Mouse (Mus musculus) small intestine, adult 2 months (tissue): Measurements from ENCODE around the gene Pak4. TPM values are rescaled to one million over a fixed set of nuclear protein-coding genes. Genes with fewer than 3 reads are reported as not detected.
A peak's percentile ranks its signal among the peaks of the same experiment; 100 is the strongest.
"Not testable (repeated sequence)": the region's sequence is repeated elsewhere in the genome, so short reads cannot be mapped to it uniquely, and the experiment has no call there.

Source experiments
- H3K27ac ChIP-seq: fragments of 200-500 bp; 2 replicates; pipeline ENCODE4 v1.5.1; 2012; ENCODE audit warnings: low read depth, low read length, control low read depth, inconsistent platforms; ENCODE audit not compliant: insufficient read depth
- H3K27me3 ChIP-seq: fragments of 200-500 bp; 2 replicates; pipeline ENCODE4 v1.6.1; 2012; ENCODE audit warnings: mild to moderate bottlenecking, moderate library complexity, low read length, inconsistent platforms; ENCODE audit not compliant: control insufficient read depth, insufficient read depth
- H3K36me3 ChIP-seq: fragments of 200-500 bp; 2 replicates; pipeline ENCODE4 v1.6.1; 2012; ENCODE audit warnings: mild to moderate bottlenecking, low read length, control low read depth, inconsistent platforms; ENCODE audit not compliant: control insufficient read depth, insufficient read depth
- H3K4me1 ChIP-seq: fragments of 200-500 bp; 2 replicates; pipeline ENCODE4 v1.6.1; 2012; ENCODE audit warnings: low read length, inconsistent platforms, mixed read lengths; ENCODE audit not compliant: control insufficient read depth, insufficient read depth, insufficient read length
- H3K4me3 ChIP-seq: fragments of 200-500 bp; 2 replicates; pipeline ENCODE4 v1.5.1; 2012; ENCODE audit warnings: low read depth, mild to moderate bottlenecking, control low read depth, inconsistent platforms, low read length, moderate library complexity
- CTCF ChIP-seq: fragments of 200-500 bp; IDR thresholded peaks from 2 replicates; pipeline ENCODE4 v1.5.1; 2012; ENCODE audit warnings: low read depth, mild to moderate bottlenecking, control low read depth, inconsistent platforms, low read length, moderate library complexity, mixed read lengths; ENCODE audit not compliant: insufficient replicate concordance, insufficient read length; ENCODE audit errors: extremely low read depth
- POLR2A ChIP-seq: fragments of 200-500 bp; IDR thresholded peaks from 2 replicates; pipeline ENCODE4 v1.6.1; 2012; ENCODE audit warnings: low read depth, mild to moderate bottlenecking, control low read depth, inconsistent platforms, low read length, moderate library complexity
- WGBS: fragments of 180-500 bp; shearing (Covaris S2); methylation state at CpG from one replicate; pipeline ENCODE4 v1.1.7; 2018; 5-methylcytosine and 5-hydroxymethylcytosine counted together
- polyA plus RNA-seq: library from polyadenylated mRNA; depleted of rRNA; stranded (reverse); fragments of >200 nt; gene quantifications from 2 replicates; pipeline ENCODE4 v1.2.3, GENCODE M21; 2012

The Pak4 gene
- polyA plus RNA-seq, 1 experiment: 112 TPM

DNA sequence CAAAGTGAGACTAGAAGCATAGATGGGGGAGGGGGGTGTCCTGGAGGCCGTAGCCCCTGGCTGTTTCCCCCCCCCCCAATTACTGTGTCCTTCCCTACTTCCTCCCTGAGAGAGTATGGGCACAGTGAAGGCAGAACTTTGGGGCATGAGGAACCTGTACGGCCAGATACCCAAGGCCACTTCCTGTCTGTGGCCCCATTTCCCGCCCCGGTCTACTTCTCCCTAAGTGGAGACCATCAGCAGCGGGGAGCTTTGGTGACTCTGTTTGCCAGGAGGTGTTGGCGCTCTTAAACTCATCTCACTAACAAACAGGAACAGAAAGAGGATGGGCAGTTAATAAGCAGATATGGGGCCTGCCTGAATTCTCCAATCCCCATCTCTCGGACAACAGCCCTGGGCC lies 50.4 kb downstream of the Pak4 start:
- TF ChIP-seq CTCF (no peak), POLR2A (no peak)

DNA sequence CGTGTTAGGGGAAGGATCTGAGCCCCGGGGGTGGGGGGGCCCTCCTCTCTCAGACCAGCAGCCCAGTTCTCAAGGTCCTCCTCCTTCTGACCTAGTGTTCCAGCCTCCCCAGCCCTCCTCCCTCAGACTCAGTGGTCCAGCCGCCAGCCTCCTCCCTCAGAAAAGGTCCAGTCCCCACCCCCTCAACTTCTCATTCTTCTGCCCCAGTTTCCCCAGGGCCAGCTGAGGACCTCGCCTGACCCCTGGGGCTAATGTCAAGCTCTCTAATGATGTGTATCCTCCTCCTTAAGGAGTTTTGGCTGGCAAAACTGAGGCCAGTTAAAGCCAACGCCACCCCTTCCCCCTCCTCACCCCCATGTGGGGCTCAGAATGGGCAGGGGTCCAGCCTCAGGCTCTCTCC lies 50.8 kb downstream of the Pak4 start, which contains the start of gene Nccrp1:
Gene Nccrp1, minus strand, starts transcription at position 101 of the 400 bp plus-strand sequence.
- Histone ChIP-seq H3K4me1 (peaks cover 4% of the 10 kb centered on the region), H3K4me3 (no peak within 1 kb of the TSS), H3K27ac (no peak within 1 kb of the TSS), H3K27me3 (peaks cover 18% of the 10 kb centered on the region), H3K36me3 (no peaks in the 10 kb centered on the region)
- no peak for TF ChIP-seq POLR2A
- no peak for TF ChIP-seq CTCF
- 17% methylated on average over 5 of the region's 5 CpGs for WGBS

More for the DNA sequence above, 50.4 kb downstream of the Pak4 start:
- H3K27me3 ChIP-seq: peaks cover 18% of the 10 kb centered on the region
- H3K27ac ChIP-seq: no peak overlapping the region
- peaks cover 4% of the 10 kb centered on the region for H3K4me1 ChIP-seq
- H3K36me3 ChIP-seq: no peaks in the 10 kb centered on the region
- WGBS: 62% methylated on average over 7 of the region's 7 CpGs
- H3K4me3 ChIP-seq: no peak overlapping the region

DNA sequence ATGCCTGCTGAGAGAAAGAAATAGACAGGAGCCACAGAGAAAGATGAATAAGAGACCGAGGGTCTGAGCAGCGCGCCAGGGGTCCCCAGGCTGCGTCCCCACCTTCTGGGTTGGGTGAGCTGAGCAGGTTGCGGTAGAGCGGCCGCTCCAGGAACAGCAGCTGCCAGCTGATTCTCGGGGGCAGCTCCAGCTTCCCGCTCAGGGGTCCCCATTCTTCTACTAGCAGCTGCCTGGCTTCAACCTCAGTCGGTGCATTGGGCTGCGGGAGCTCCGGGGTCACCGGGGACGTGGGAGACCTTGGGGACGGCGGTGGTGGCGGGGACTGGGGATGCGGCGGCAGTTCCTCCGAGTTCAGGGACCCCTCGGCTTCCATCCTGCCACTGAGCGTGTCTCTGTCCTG lies 51.3 kb downstream of the Pak4 start:
- no peaks in the 10 kb centered on the region for H3K36me3 ChIP-seq
- no peak for TF ChIP-seq CTCF
- no peak for TF ChIP-seq POLR2A
- H3K27me3 ChIP-seq: peaks cover 18% of the 10 kb centered on the region
- 7% methylated on average over 22 of the region's 22 CpGs for WGBS
- H3K27ac ChIP-seq: no peak overlapping the region
- H3K4me3 ChIP-seq: no peak overlapping the region
- H3K4me1 ChIP-seq: peaks cover 4% of the 10 kb centered on the region

DNA sequence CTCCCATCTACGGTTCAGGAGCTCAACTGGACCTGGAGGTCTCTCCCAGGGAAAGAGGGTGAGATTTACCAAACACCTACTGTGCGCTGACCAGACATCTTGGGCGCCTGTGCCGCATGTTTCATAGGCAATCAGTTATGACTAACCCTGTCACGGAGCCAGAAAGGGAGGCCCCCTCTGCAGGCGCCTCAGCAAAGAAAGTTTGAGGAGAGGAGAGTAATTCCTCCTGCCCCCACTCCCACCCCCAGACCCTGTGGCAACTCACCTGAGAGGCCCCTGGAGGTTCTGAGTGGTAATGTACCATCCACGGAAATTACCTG lies 52.1 kb downstream of the Pak4 start:
- H3K27ac ChIP-seq: no peak overlapping the region

DNA sequence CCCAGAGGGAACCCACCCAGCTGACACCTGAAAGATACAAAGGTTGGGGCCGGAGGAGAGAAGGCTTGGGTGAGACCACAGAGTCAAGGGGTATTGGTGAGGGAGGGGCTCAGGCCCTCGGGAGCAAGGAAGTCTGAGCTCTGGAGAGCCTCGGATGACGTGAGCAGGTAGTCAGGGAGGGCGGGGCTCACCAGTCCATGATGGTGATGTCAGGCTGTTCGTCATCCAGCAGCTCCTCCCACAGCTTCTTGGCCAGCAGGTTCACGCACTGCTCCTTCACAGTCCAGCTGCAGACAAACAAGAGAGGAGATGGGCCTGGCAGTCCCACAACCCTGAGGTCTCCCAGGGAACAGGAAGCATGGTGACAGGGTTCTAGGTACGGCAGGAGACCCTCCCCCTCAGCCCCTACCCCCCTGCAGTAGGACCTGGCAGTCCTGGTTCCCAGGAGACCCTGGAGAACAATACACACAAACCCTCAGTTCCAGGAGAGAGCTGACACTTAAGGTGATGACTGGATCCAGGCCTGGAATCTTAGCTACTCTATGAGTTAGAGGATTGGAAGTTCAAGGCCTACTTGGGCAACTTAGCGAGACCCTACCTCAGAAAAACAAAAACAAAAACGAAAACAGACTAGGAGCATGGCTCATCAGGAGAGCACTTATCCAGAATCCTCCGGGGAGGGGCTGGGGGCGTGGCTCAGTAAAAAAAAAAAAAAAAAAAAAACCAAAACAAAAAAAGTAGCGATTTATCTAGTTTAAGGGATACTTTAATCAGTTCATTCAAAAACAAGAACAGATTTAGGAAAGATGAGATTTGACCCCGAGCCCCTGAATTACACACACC lies 52.7 kb downstream of the Pak4 start:
- Histone ChIP-seq H3K4me3 (no peak overlapping the region), H3K27ac (no peak overlapping the region), H3K36me3 (no peaks in the 10 kb centered on the region), H3K4me1 (peaks cover 8% of the 10 kb centered on the region), H3K27me3 (peaks cover 18% of the 10 kb centered on the region)
- 27% methylated on average over 14 of the region's 14 CpGs for WGBS
- TF ChIP-seq POLR2A: no peak
- no peak for TF ChIP-seq CTCF

More for the DNA sequence above, 52.1 kb downstream of the Pak4 start:
- peaks cover 6% of the 10 kb centered on the region for H3K4me1 ChIP-seq
- no peak for TF ChIP-seq POLR2A
- TF ChIP-seq CTCF: no peak
- H3K4me3 ChIP-seq: no peak overlapping the region
- 57% methylated on average over 7 of the region's 7 CpGs for WGBS
- H3K27me3 ChIP-seq: peaks cover 18% of the 10 kb centered on the region
- no peaks in the 10 kb centered on the region for H3K36me3 ChIP-seq

DNA sequence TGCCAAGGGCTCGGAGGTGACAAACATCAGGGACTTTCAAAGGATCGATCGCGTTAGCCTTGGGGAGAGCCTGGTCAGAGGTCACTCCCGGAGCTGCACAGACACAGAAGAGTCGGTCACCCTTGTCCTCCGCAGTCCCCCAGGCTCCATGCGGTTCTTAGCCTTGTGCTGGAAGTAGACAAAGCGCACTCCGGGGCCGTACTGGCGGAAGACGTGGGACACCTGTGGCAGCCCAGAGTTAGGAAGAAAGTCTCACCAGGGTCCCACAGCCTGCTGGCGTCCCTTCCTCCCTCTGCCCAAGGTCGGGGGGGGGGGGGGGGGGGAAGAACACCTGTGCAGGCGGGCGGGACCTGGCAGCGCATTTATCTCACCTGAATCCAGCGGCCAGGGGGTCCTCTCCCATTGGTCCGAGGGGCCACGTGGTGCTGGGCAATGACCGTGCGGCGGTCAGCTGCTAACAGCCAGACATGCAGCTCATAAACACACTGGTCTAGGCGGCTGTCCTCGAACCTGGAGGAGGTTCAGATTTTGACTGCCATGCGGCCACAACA lies 53.9 kb downstream of the Pak4 start:
- peaks cover 8% of the 10 kb centered on the region for H3K4me1 ChIP-seq
- no peak for TF ChIP-seq POLR2A
- H3K27ac ChIP-seq: no peak overlapping the region
- no peaks in the 10 kb centered on the region for H3K36me3 ChIP-seq
- WGBS: 8% methylated on average over 27 of the region's 27 CpGs
- 0 out of 2 replicates have a peak overlapping the region, but pooled peaks have one; percentile 2 for H3K4me3 ChIP-seq
- peaks cover 18% of the 10 kb centered on the region for H3K27me3 ChIP-seq

DNA sequence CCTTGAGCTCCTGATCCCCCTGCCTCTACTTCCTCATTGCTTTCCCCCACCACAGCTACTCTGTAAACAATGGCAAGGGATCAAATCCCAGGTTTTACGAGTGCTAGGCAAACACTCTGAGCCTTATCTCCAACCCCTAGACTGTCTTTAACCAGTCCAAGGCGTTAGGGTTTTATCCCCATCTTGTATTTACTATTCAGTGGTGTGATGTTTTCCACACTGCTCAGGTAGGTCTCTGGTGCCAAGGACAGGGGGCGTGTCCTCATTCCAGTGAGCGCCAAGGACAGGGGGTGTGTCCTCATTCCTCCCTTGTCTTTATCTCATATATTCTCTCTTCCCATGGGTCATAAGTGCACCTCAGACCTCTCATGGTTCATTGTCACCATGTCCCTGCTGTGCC lies 57.5 kb downstream of the Pak4 start, which contains the start of gene Sycn:
Gene Sycn, plus strand, starts transcription at position 360 of the 400 bp plus-strand sequence.
- H3K36me3 ChIP-seq: no peaks in the 10 kb centered on the region
- H3K4me3 ChIP-seq: no peak within 1 kb of the TSS
- H3K27ac ChIP-seq: no peak within 1 kb of the TSS
- TF ChIP-seq POLR2A: no peak
- TF ChIP-seq CTCF: no peak
- peaks cover 5% of the 10 kb centered on the region; the same call in 1 of the 2 replicates for H3K27me3 ChIP-seq
- 21% methylated on average over 4 of the region's 4 CpGs for WGBS
- peaks cover 8% of the 10 kb centered on the region for H3K4me1 ChIP-seq

DNA sequence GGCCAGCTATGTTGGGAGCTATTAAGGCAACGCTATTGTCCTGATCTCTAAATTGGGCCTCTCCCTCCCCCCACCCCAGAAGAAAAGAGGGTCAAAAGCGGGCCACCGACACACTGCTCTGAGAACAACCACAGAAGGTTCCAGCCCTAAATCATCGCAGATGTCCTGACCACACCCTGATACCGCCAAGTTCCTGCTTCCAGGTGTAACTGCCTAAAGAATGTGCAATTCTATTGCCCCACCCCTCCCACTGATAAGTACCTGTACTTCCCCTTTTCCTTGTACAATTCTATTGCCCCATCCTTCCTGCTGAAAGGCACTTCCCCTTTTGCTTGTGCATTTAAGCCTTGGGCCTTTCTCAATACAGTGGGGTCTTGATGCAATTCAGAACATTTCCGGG lies 59.1 kb downstream of the Pak4 start:
- not testable (repeated sequence) for H3K4me1 ChIP-seq, H3K27ac ChIP-seq, H3K4me3 ChIP-seq, H3K36me3 ChIP-seq, H3K27me3 ChIP-seq
- WGBS: 74% methylated on average over 6 of the region's 6 CpGs
